Mouse (Mus musculus) forebrain, embryonic 15.5 days (tissue): Measurements from ENCODE around the gene Efhd1. TPM values are rescaled to one million over a fixed set of nuclear protein-coding genes. Genes with fewer than 3 reads are reported as not detected.

Experiments
- polyA plus RNA-seq: library from polyadenylated mRNA; unstranded; fragments of >200 nt; fragmentation: Nextera tagmentation; extraction: Ambion mirVana; gene quantifications from 2 replicates; pipeline ENCODE4 v1.2.1, GENCODE M21; 2015

The Efhd1 gene
- polyA plus RNA-seq, 1 experiment from 2014 or later: 0.90 TPM

Other genes with a start within 250 kb of the Efhd1 start
- gene Alppl2, start 174.4 kb upstream of the Efhd1 start, polyA plus RNA-seq: not detected in 2 replicates
- gene Alpi, start 162.8 kb upstream of the Efhd1 start, polyA plus RNA-seq: not detected in 2 replicates
- gene Akp3, start 139.4 kb upstream of the Efhd1 start, polyA plus RNA-seq: not detected in 2 replicates
- gene Ecel1, start 107.8 kb upstream of the Efhd1 start, polyA plus RNA-seq: 19.4 and 21.1 TPM in 2 replicates
- gene Prss56, start 81.0 kb upstream of the Efhd1 start, polyA plus RNA-seq: 0.92 and 1.2 TPM in 2 replicates
- gene Chrnd, start 73.8 kb upstream of the Efhd1 start, polyA plus RNA-seq: not detected in 2 replicates
- not detected in 2 replicates for gene Chrng, start 59.7 kb upstream of the Efhd1 start, polyA plus RNA-seq
- gene Eif4e2, start 50.4 kb upstream of the Efhd1 start, polyA plus RNA-seq: 93.5 and 98.5 TPM in 2 replicates
- gene Gigyf2, start 62.6 kb downstream of the Efhd1 start, polyA plus RNA-seq: 69.3 and 71.3 TPM in 2 replicates
- gene Kcnj13, start 130.4 kb downstream of the Efhd1 start, polyA plus RNA-seq: 6.0 and 11.8 TPM in 2 replicates
- 0.45 TPM in 1 of 2 replicates, not detected in the other for gene Snorc, start 205.9 kb downstream of the Efhd1 start, polyA plus RNA-seq
- 0.62 TPM in 1 of 2 replicates, not detected in the other for gene Neu2, start 245.5 kb downstream of the Efhd1 start, polyA plus RNA-seq